Mouse (Mus musculus): ENCODE measurements at regions not wholly inside any gene's neighbourhood (a gene's known extent, or its start where the extent isn't known, plus 50 kb on each side); places are given as distances from the start of the nearest gene placed in this dataset.

GRCm38 (mm10) chr2:167799629-167800387, 110.2 kb upstream of the Tmem189 start:
- Histone ChIP-seq H3K4me2 (replicated peaks; ENCODE audit: low read depth, low read length) (no peak overlapping the region), H3K9ac (ENCODE audit: low read depth, low read length) (no peak overlapping the region), H3K36me3 (ENCODE audit: control insufficient read depth, insufficient read depth, low read length) (no peaks in the 10 kb centered on the region), H3K27me3 (ENCODE audit: control insufficient read depth, insufficient read depth, low read length) (no peaks in the 10 kb centered on the region), H3K4me1 (replicated peaks; ENCODE audit: control insufficient read depth, insufficient read depth, low read length) (no peaks in the 10 kb centered on the region), H3K4me3 (ENCODE audit: low read depth, low read length) (no peak overlapping the region), H3K9me3 (ENCODE audit: control insufficient read depth, low read length) (no peaks in the 10 kb centered on the region), H3K27ac (ENCODE audit: low read depth, low read length) (no peak overlapping the region)
- peak; percentile 72 for ATAC-seq (ENCODE audit: low FRiP score)
- DNase-seq (ENCODE audit: low spot score), result peak; percentile 39
- whole genome bisulfite sequencing, result 89% methylated on average over 5 of the region's 5 CpGs

- ATAC-seq (ENCODE audit: low FRiP score) (no peak), DNase-seq (ENCODE audit: low spot score) (no peak)
- H3K27ac ChIP-seq (ENCODE audit: low read depth, low read length), result no peak overlapping the region
- no peaks in the 10 kb centered on the region for H3K4me1 ChIP-seq (replicated peaks; ENCODE audit: control insufficient read depth, insufficient read depth, low read length)
- no peak overlapping the region for H3K4me2 ChIP-seq (replicated peaks; ENCODE audit: low read depth, low read length)
- H3K36me3 ChIP-seq (ENCODE audit: control insufficient read depth, insufficient read depth, low read length), result no peaks in the 10 kb centered on the region
- no peaks in the 10 kb centered on the region for H3K9me3 ChIP-seq (ENCODE audit: control insufficient read depth, low read length)
- H3K27me3 ChIP-seq (ENCODE audit: control insufficient read depth, insufficient read depth, low read length), result no peaks in the 10 kb centered on the region
- H3K4me3 ChIP-seq (ENCODE audit: low read depth, low read length), result no peak overlapping the region
- no peak overlapping the region for H3K9ac ChIP-seq (ENCODE audit: low read depth, low read length)
- 93% methylated on average over 9 of the region's 9 CpGs for WGBS
Observed at GRCm38 (mm10) chr2:167798969-167799513, 109.4 kb upstream of the Tmem189 start.

- Histone ChIP-seq H3K4me1 (replicated peaks; ENCODE audit: control insufficient read depth, insufficient read depth, low read length) (no peaks in the 10 kb centered on the region), H3K4me2 (replicated peaks; ENCODE audit: low read depth, low read length) (no peak overlapping the region), H3K9me3 (ENCODE audit: control insufficient read depth, low read length) (no peaks in the 10 kb centered on the region), H3K27ac (ENCODE audit: low read depth, low read length) (no peak overlapping the region), H3K9ac (ENCODE audit: low read depth, low read length) (no peak overlapping the region), H3K4me3 (ENCODE audit: low read depth, low read length) (no peak overlapping the region), H3K36me3 (ENCODE audit: control insufficient read depth, insufficient read depth, low read length) (no peaks in the 10 kb centered on the region), H3K27me3 (ENCODE audit: control insufficient read depth, insufficient read depth, low read length) (no peaks in the 10 kb centered on the region)
- 83% methylated on average over 11 of the region's 11 CpGs for WGBS
- DNase-seq (ENCODE audit: low spot score) (no peak), ATAC-seq (ENCODE audit: low FRiP score) (no peak)
Observed at GRCm38 (mm10) chr2:167798076-167798782, 108.6 kb upstream of the Tmem189 start.

GRCm38 (mm10) chr2:167795491-167795890, 105.9 kb upstream of the Tmem189 start:
- H3K9me3 ChIP-seq (ENCODE audit: control insufficient read depth, low read length), result no peaks in the 10 kb centered on the region
- no peaks in the 10 kb centered on the region for H3K36me3 ChIP-seq (ENCODE audit: control insufficient read depth, insufficient read depth, low read length)
- H3K4me1 ChIP-seq (replicated peaks; ENCODE audit: control insufficient read depth, insufficient read depth, low read length), result no peaks in the 10 kb centered on the region
- ATAC-seq (ENCODE audit: low FRiP score) (no peak), DNase-seq (ENCODE audit: low spot score) (no peak)
- H3K27ac ChIP-seq (ENCODE audit: low read depth, low read length), result no peak overlapping the region
- no peaks in the 10 kb centered on the region for H3K27me3 ChIP-seq (ENCODE audit: control insufficient read depth, insufficient read depth, low read length)
- no peak overlapping the region for H3K9ac ChIP-seq (ENCODE audit: low read depth, low read length)
- H3K4me3 ChIP-seq (ENCODE audit: low read depth, low read length), result no peak overlapping the region
- no peak overlapping the region for H3K4me2 ChIP-seq (replicated peaks; ENCODE audit: low read depth, low read length)
- WGBS, result 90% methylated on average over 7 of the region's 7 CpGs

- no peaks in the 10 kb centered on the region for H3K36me3 ChIP-seq (ENCODE audit: control insufficient read depth, insufficient read depth, low read length)
- no peak overlapping the region for H3K9ac ChIP-seq (ENCODE audit: low read depth, low read length)
- no peaks in the 10 kb centered on the region for H3K4me1 ChIP-seq (replicated peaks; ENCODE audit: control insufficient read depth, insufficient read depth, low read length)
- no peaks in the 10 kb centered on the region for H3K27me3 ChIP-seq (ENCODE audit: control insufficient read depth, insufficient read depth, low read length)
- WGBS, result 77% methylated on average over 2 of the region's 2 CpGs
- DNase-seq (ENCODE audit: low spot score) (no peak), ATAC-seq (ENCODE audit: low FRiP score) (no peak)
- no peaks in the 10 kb centered on the region for H3K9me3 ChIP-seq (ENCODE audit: control insufficient read depth, low read length)
- no peak overlapping the region for H3K4me3 ChIP-seq (ENCODE audit: low read depth, low read length)
- H3K27ac ChIP-seq (ENCODE audit: low read depth, low read length), result no peak overlapping the region
- no peak overlapping the region for H3K4me2 ChIP-seq (replicated peaks; ENCODE audit: low read depth, low read length)
Observed at GRCm38 (mm10) chr2:167793916-167794315, 104.3 kb upstream of the Tmem189 start.

- WGBS, result 51% methylated on average over 3 of the region's 3 CpGs
- Histone ChIP-seq H3K4me3 (ENCODE audit: low read depth, low read length) (no peak overlapping the region), H3K27me3 (ENCODE audit: control insufficient read depth, insufficient read depth, low read length) (no peaks in the 10 kb centered on the region), H3K9ac (ENCODE audit: low read depth, low read length) (no peak overlapping the region), H3K27ac (ENCODE audit: low read depth, low read length) (no peak overlapping the region), H3K9me3 (ENCODE audit: control insufficient read depth, low read length) (no peaks in the 10 kb centered on the region), H3K4me2 (replicated peaks; ENCODE audit: low read depth, low read length) (no peak overlapping the region), H3K36me3 (ENCODE audit: control insufficient read depth, insufficient read depth, low read length) (no peaks in the 10 kb centered on the region), H3K4me1 (replicated peaks; ENCODE audit: control insufficient read depth, insufficient read depth, low read length) (no peaks in the 10 kb centered on the region)
- DNase-seq (ENCODE audit: low spot score) (no peak), ATAC-seq (ENCODE audit: low FRiP score) (no peak)
Observed at GRCm38 (mm10) chr2:167792753-167793152, 103.1 kb upstream of the Tmem189 start.

GRCm38 (mm10) chr2:167792330-167792729, 102.7 kb upstream of the Tmem189 start:
- Histone ChIP-seq H3K4me2 (replicated peaks; ENCODE audit: low read depth, low read length) (no peak overlapping the region), H3K4me3 (ENCODE audit: low read depth, low read length) (no peak overlapping the region), H3K27ac (ENCODE audit: low read depth, low read length) (no peak overlapping the region), H3K9ac (ENCODE audit: low read depth, low read length) (no peak overlapping the region), H3K9me3 (ENCODE audit: control insufficient read depth, low read length) (no peaks in the 10 kb centered on the region), H3K36me3 (ENCODE audit: control insufficient read depth, insufficient read depth, low read length) (no peaks in the 10 kb centered on the region), H3K4me1 (replicated peaks; ENCODE audit: control insufficient read depth, insufficient read depth, low read length) (no peaks in the 10 kb centered on the region), H3K27me3 (ENCODE audit: control insufficient read depth, insufficient read depth, low read length) (no peaks in the 10 kb centered on the region)
- 69% methylated on average over 3 of the region's 3 CpGs for WGBS
- DNase-seq (ENCODE audit: low spot score) (no peak), ATAC-seq (ENCODE audit: low FRiP score) (no peak)

GRCm38 (mm10) chr2:167789471-167789923, 99.9 kb upstream of the Tmem189 start:
- Histone ChIP-seq H3K4me2 (replicated peaks; ENCODE audit: low read depth, low read length) (no peak overlapping the region), H3K4me1 (replicated peaks; ENCODE audit: control insufficient read depth, insufficient read depth, low read length) (no peaks in the 10 kb centered on the region), H3K9me3 (ENCODE audit: control insufficient read depth, low read length) (no peaks in the 10 kb centered on the region), H3K4me3 (ENCODE audit: low read depth, low read length) (no peak overlapping the region), H3K27ac (ENCODE audit: low read depth, low read length) (no peak overlapping the region), H3K36me3 (ENCODE audit: control insufficient read depth, insufficient read depth, low read length) (no peaks in the 10 kb centered on the region), H3K9ac (ENCODE audit: low read depth, low read length) (no peak overlapping the region), H3K27me3 (ENCODE audit: control insufficient read depth, insufficient read depth, low read length) (no peaks in the 10 kb centered on the region)
- DNase-seq (ENCODE audit: low spot score), result no peak
- WGBS, result 89% methylated on average over 11 of the region's 11 CpGs
- ATAC-seq (ENCODE audit: low FRiP score), result no peak

Data from hindbrain, embryonic 11.5 days (tissue).